Mouse (Mus musculus) frontal cortex, postnatal 36 days (tissue): ENCODE results near the gene Pdzd9.

ENCODE experiments used
- DNase-seq, 2 experiments: peaks; one replicate each; pipeline ENCODE4 v3.0.0; 2022; ENCODE audit warnings: low spot score in 2 of 2

The Pdzd9 gene

DNA sequence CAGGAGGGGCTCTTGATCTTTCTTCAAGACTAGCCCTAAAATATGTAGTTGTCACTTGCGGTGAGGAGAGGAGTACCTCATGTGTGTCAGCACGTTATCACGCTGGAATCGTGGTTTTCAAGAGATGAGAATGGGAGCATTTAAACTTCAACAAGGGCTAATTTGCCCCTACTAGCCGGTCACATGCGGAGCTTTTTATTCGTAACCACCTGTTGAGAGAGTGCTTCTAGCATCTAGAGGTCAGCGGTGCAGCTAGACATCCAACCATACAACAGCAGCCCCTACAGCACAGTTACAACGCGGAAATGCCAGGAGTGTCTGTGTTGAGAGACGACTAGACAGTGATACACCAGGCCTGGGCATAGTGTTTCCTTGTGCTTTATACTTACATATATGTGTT lies 34.3 kb downstream of the Pdzd9 start:
- DNase-seq: no peak

DNA sequence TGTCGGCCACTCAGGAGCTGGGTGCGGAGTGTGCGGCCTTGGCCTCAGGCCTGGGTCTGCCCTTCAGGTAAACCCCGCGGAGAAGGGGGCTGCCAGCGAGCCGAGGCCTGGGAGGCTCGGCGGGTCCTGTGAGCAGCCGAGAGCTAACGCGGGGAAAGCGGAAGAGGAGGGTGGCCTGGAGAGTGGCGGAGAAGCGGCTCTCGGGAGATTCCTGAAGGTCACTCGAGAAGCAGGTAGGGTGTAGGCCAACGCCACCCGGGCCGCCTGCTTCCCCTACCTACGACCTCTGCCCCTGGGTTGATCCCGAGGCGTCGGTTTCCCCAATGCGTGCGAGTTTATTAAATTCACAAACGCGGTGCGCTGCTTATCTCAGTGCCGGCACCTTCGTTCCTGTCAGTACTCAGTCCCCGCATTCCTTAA lies 34.8 kb downstream of the Pdzd9 start:
- DNase-seq: no peak

DNA sequence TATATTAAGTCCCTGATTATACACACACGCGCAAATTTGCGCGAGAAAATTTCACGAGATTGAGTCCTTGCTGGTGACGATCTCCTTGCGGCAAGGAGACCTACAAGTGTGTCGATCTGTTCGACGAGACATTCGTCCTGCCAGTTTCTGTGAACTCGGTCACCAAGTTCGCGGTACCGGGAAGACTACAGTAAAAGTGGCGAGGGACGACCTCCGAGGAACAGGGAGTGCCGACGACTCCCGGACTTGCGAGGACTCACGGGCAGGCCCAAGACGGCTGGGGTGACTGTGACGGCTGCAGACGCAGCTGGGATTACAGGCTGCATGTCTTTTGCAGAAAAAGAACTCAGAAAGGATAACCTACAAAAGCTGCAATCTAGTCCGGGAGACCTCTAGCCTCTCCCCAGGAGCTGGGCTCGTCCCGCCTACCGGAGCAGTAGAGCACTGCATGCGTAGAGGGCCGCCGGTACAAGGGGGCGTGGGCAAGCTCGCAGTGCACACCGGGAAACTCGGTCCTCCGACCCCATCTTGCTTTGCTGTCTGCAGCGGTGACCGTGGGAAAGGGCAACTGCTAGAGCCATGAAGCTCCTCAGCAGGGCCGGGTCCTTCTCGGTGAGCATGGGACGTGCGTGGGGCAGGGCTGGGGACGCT lies 35.3 kb downstream of the Pdzd9 start, which contains the start of gene Uqcrc2:
Gene Uqcrc2 (plus strand): TSS at position 466 of the 651 bp plus-strand sequence.
- DNase-seq: peak; percentile 87 to 88

DNA sequence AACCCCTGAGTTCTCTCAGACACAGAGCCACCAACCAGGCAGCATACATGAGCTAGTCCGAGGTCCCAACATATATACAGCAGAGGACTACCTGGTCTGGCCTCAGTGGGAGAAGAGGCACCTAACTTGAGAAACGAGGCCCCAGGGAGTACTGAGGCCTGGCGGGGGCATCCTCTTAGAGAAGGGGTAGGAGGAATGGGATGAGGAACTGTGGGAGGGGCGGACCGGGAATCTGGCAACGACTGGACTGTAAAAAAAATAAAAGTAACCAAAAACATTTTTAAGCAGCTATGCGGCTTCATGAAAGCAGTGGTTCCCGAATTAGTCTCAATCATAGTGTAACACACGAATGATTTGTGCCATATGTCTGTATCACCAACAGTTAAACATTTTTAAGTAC lies 35.8 kb downstream of the Pdzd9 start:
- no peak for DNase-seq

DNA sequence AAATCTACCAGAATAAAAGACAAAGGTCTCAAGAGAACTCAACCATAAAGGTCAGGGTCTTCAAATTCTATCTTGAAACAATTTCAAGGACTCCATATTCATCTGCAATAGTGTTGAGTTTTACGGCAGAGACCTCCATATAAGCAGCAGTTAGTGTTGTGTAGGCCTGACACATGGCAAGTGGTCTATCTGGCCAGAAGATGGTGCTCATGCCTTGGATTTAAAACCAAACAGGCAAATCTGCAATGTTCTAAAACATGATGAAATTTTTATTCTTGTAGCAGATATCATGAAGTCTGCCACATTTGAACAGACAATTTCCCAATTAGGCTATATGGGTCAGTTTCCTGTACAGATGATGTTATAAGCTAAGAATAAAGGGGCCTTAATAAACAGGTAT lies 37.6 kb downstream of the Pdzd9 start:
- DNase-seq: peak in 1 of 2 experiments; percentile 59

DNA sequence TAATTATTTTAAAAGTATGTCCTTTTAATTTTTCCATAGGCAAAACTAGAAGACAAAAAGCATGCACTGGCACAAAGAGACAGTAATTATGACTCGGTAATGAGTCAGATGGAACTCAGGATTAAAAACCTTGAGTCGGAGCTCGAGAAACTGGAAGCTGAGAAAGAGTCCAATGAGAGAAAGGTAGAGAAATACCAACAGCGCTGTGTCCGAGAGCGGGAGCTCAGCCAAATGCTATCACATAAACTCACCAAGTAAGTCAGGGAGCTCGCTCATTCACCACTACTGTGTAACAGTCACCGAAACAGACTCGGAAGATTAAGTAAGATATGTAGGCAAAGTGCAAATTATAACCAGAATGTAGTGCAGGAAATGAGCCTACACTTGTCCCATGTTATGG lies 49.3 kb downstream of the Pdzd9 start:
- DNase-seq: no peak

DNA sequence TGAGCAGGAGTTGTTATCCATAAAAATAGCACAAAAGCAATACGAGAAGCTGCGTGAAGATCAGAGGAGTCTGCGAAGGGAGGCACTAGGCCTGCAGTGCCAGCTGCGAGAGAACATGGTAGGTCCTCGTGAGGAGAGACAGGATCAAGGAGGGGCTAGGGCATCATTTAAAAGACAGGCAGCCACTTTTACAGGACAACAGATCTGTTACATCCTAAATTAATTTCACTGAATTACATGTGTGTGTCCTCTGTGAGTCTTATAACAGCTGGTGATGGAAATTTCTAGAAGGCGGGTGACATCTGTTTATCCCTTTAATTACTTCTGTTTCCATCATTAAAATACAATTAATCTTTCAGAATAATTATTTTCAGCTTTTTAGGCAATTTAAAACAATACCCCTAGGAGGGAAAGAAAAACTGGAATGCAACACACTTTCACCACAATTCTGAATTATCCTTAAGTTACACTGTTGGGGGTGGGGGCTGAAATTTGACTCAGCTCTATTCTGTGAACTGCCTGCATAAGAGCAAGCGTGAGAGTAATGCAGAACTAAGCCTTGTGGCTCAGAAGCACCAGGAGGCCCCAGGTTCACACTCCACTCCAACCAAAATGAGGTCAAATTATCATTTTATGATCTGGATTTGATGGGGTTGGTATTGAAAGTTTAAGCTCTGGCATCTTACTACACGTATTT lies 49.9 kb downstream of the Pdzd9 start:
- no peak for DNase-seq
